Mouse (Mus musculus) ES-E14 (cell line): ENCODE results near the gene Mb21d2.

Source experiments
- CHD2 ChIP-seq: IDR thresholded peaks from 2 replicates; pipeline ENCODE4 v1.6.1; 2014; ENCODE audit warnings: mild to moderate bottlenecking, low read depth, low read length, inconsistent platforms
- HCFC1 ChIP-seq: IDR thresholded peaks from 2 replicates; pipeline ENCODE4 v1.6.1; 2012; ENCODE audit warnings: low read length, inconsistent platforms, borderline replicate concordance; ENCODE audit not compliant: insufficient read depth
- MAFK ChIP-seq: IDR thresholded peaks from 2 replicates; pipeline ENCODE4 v1.6.1; 2014; ENCODE audit warnings: mild to moderate bottlenecking, low read depth, low read length, inconsistent platforms; ENCODE audit not compliant: insufficient read depth
- ZC3H11A ChIP-seq: IDR thresholded peaks from 2 replicates; pipeline ENCODE4 v1.6.1; 2012; ENCODE audit warnings: low read depth, mild to moderate bottlenecking, inconsistent platforms, low read length, borderline replicate concordance
- ZNF384 ChIP-seq: IDR thresholded peaks from 2 replicates; pipeline ENCODE4 v1.6.1; 2012; ENCODE audit warnings: low read depth, low read length, inconsistent platforms

DNA sequence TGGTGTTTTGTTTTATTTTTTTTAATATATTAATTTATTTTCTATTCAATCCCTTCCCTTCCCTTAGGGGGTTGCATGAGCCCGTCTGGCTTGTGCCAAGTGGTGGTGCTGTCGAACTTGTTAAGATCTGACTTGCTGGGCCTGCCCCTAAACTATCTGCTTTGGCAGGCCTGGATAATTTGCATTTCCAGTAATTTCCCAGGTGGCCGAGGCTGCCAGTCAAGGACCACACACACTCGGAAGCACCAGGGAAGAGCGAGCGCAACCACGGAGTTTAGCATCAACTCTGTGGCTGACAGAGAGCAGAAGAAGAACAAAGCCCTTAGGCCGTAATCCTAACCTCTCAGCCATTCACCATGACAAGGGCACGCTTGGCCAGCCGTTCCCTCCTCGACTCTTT, 88.4 kb downstream of the Mb21d2 start:
- TF ChIP-seq ZC3H11A (no peak), MAFK (no peak), ZNF384 (no peak), HCFC1 (no peak), CHD2 (no peak)
